Mouse (Mus musculus): Measurements from ENCODE around the gene Napa. TPM values are rescaled to one million over a fixed set of nuclear protein-coding genes. Genes with fewer than 3 reads are reported as not detected.
A peak's percentile ranks its signal among the peaks of the same experiment; 100 is the strongest.

The Napa gene
- polyA plus RNA-seq, 1 experiment, result 256 TPM

DNA sequence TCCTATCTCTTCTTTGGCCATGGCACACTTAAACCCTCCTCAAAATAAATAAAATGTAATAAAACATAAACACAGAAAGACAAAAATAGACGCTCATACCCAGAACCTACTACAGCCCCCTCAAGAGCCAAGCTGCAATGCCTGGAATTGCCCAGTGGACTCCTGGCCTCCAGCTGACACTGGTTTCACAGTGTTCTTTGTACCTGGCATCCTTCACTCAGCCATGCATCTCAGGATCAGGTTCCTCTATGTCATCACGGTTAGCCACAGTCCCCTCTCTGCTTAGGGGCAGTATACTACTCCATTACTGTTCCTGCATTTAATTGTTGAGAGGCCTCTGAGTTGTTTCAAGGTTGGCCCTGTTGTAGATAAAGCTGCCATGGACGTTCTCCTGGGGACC lies 34.7 kb downstream of the Napa start:
- no peaks in the 10 kb centered on the region for H3K36me3 ChIP-seq (ENCODE audit: control insufficient read depth, insufficient read depth, low read length)
- 66% methylated on average over 3 of the region's 3 CpGs for WGBS
- H3K27ac ChIP-seq (ENCODE audit: control insufficient read depth, insufficient read depth, low read length), result no peak overlapping the region
- H3K4me1 ChIP-seq (replicated peaks; ENCODE audit: control insufficient read depth, insufficient read depth, low read length), result no peaks in the 10 kb centered on the region
- no peak for DNase-seq
- no peak overlapping the region for H3K4me3 ChIP-seq (ENCODE audit: control insufficient read depth, insufficient read depth, low read length)
- TF ChIP-seq POLR2A (IDR thresholded peaks at IDR 0.05; ENCODE audit: control insufficient read depth, extremely low read depth, insufficient read depth, low read length, poor library complexity) (no peak), CTCF (IDR thresholded peaks at IDR 0.05; ENCODE audit: borderline replicate concordance, control insufficient read depth, extremely low read depth, insufficient read depth, low read length, poor library complexity) (no peak)
- no peaks in the 10 kb centered on the region; the same call in 1 of the 2 replicates for H3K27me3 ChIP-seq (ENCODE audit: control insufficient read depth, insufficient read depth, low read length)

DNA sequence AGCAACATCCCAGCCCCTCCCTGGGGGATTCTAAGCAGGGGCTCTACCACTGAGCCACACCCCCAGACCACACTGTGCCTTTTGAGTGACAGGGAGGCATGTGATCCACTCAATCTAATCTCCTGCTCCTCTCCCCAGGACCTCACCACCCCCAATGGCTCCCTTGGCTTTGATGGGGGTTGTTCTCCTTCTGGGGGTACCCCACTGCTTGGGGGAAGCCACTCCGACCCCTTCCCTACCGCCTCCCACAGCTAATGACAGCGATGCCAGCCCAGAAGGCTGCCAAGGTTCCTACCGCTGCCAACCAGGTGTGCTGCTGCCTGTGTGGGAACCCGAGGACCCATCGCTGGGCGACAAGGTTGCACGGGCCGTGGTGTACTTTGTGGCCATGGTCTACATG lies 35.4 kb downstream of the Napa start:
- WGBS, result 93% methylated on average over 9 of the region's 9 CpGs
- TF ChIP-seq POLR2A (IDR thresholded peaks at IDR 0.05; ENCODE audit: control insufficient read depth, extremely low read depth, insufficient read depth, low read length, poor library complexity), result no peak
- TF ChIP-seq CTCF (IDR thresholded peaks at IDR 0.05; ENCODE audit: borderline replicate concordance, control insufficient read depth, extremely low read depth, insufficient read depth, low read length, poor library complexity), result no peak
- Histone ChIP-seq H3K4me3 (ENCODE audit: control insufficient read depth, insufficient read depth, low read length) (no peak overlapping the region), H3K4me1 (replicated peaks; ENCODE audit: control insufficient read depth, insufficient read depth, low read length) (no peaks in the 10 kb centered on the region), H3K36me3 (ENCODE audit: control insufficient read depth, insufficient read depth, low read length) (no peaks in the 10 kb centered on the region), H3K27me3 (ENCODE audit: control insufficient read depth, insufficient read depth, low read length) (no peaks in the 10 kb centered on the region; the same call in 1 of the 2 replicates), H3K27ac (ENCODE audit: control insufficient read depth, insufficient read depth, low read length) (no peak overlapping the region)
- no peak for DNase-seq

DNA sequence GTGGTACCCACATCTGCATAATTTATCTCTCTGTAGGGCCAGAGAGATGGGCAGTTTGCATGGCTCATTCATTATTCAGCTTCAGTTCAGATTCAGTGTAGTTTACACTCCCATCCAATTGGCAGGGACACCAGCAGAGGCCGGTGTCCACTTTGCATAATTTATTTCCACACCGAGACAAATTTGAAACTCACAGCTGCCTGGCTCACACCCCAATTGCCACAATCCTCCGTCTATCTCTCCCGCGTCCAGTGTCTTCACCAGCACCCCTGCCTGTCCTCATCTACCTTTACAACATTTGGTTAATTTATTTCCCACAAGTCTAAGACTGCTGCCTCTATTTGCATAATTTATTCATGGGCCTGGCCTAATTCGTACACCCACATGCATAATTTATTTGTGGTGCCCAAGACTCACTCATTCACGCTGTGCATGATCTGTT lies 36.7 kb downstream of the Napa start:
- DNase-seq, result no peak
- no peaks in the 10 kb centered on the region for H3K4me1 ChIP-seq (replicated peaks; ENCODE audit: control insufficient read depth, insufficient read depth, low read length)
- no peak for TF ChIP-seq CTCF (IDR thresholded peaks at IDR 0.05; ENCODE audit: borderline replicate concordance, control insufficient read depth, extremely low read depth, insufficient read depth, low read length, poor library complexity)
- TF ChIP-seq POLR2A (IDR thresholded peaks at IDR 0.05; ENCODE audit: control insufficient read depth, extremely low read depth, insufficient read depth, low read length, poor library complexity), result no peak
- H3K4me3 ChIP-seq (ENCODE audit: control insufficient read depth, insufficient read depth, low read length), result no peak overlapping the region
- WGBS, result 64% methylated on average over 7 of the region's 7 CpGs
- no peaks in the 10 kb centered on the region; the same call in 1 of the 2 replicates for H3K27me3 ChIP-seq (ENCODE audit: control insufficient read depth, insufficient read depth, low read length)
- no peak overlapping the region for H3K27ac ChIP-seq (ENCODE audit: control insufficient read depth, insufficient read depth, low read length)
- H3K36me3 ChIP-seq (ENCODE audit: control insufficient read depth, insufficient read depth, low read length), result no peaks in the 10 kb centered on the region

DNA sequence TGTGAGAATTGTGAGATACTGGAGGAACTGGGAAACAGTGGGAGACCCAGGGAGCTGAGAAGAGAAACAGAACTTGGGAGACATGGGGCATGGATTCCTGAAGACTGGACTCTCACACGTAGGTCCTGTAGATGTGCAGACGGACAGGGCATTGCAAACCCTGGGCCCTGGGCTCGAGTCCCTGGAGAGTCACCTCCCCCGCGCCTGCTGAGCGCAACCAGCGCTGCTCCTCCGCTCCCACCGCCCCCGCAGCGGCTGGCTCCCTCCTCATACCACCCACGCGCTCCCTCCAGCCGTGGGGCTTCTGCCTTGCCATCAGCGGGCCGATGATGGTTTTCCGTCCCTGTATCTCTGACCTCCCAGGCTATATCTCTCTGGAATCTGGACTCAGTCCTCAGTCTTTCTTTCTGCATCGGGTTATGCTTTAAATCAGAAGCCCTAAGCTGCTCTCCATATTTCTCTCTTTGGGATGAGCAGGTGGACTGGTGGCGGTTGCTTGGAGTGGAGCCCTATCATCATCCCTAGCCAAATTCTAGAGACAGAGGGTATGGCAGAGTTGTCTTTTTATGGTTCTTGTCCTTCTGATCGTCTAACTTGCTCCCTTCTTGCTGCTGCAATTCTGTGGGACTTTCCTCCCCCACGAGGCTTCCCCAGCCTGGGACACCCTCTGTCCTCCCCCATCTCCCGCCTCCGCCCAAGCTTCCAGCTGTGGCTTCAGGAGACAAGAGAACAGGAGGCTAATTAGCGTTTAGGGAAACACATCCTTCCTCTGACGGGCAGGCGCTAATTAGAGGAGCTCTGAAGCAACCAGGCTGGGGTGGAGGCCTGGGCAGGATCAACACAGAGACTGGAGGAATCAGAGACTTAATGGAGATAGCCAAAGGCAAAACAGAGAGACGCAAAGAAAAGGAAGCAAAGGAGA lies 48.5 kb downstream of the Napa start:
- 41% methylated on average over 26 of the region's 27 CpGs for WGBS
- no peak overlapping the region for H3K4me3 ChIP-seq (ENCODE audit: control insufficient read depth, insufficient read depth, low read length)

DNA sequence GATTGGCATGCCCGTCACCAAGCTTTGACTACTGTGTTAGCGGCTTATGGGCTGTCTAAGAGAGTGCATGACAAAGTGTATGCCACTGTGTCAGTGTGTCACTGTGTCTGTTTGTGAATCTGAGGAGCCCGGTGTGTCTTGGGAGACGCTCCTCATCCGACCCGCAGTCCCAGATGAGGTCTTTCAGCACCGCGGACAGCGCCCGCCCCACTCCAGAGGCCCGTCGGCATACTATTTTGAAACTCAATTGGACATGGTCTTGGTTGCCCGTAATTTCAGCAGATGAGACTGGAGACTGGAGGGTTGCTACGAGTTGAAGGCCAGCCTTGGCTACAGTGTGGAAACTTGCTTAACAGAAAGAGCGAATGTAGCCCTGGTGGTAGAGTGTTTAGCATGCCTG lies 49.4 kb downstream of the Napa start:
- no peaks in the 10 kb centered on the region for H3K27me3 ChIP-seq (ENCODE audit: control insufficient read depth, insufficient read depth, low read length)
- H3K27ac ChIP-seq (ENCODE audit: control insufficient read depth, insufficient read depth, low read length), result no peak overlapping the region
- 16% methylated on average over 15 of the region's 15 CpGs for WGBS
- DNase-seq, result peak; percentile 49
- no peaks in the 10 kb centered on the region for H3K4me1 ChIP-seq (replicated peaks; ENCODE audit: control insufficient read depth, insufficient read depth, low read length)
- H3K36me3 ChIP-seq (ENCODE audit: control insufficient read depth, insufficient read depth, low read length), result no peaks in the 10 kb centered on the region
- no peak overlapping the region for H3K4me3 ChIP-seq (ENCODE audit: control insufficient read depth, insufficient read depth, low read length)
- no peak for TF ChIP-seq POLR2A (IDR thresholded peaks at IDR 0.05; ENCODE audit: control insufficient read depth, extremely low read depth, insufficient read depth, low read length, poor library complexity)
- TF ChIP-seq CTCF (IDR thresholded peaks at IDR 0.05; ENCODE audit: borderline replicate concordance, control insufficient read depth, extremely low read depth, insufficient read depth, low read length, poor library complexity), result no peak

More for the DNA sequence above, 48.5 kb downstream of the Napa start:
- DNase-seq, result no peak
- no peak overlapping the region for H3K27ac ChIP-seq (ENCODE audit: control insufficient read depth, insufficient read depth, low read length)
- TF ChIP-seq CTCF (IDR thresholded peaks at IDR 0.05; ENCODE audit: borderline replicate concordance, control insufficient read depth, extremely low read depth, insufficient read depth, low read length, poor library complexity), result no peak
- no peak for TF ChIP-seq POLR2A (IDR thresholded peaks at IDR 0.05; ENCODE audit: control insufficient read depth, extremely low read depth, insufficient read depth, low read length, poor library complexity)
- no peaks in the 10 kb centered on the region for H3K36me3 ChIP-seq (ENCODE audit: control insufficient read depth, insufficient read depth, low read length)
- no peaks in the 10 kb centered on the region for H3K27me3 ChIP-seq (ENCODE audit: control insufficient read depth, insufficient read depth, low read length)
- no peaks in the 10 kb centered on the region for H3K4me1 ChIP-seq (replicated peaks; ENCODE audit: control insufficient read depth, insufficient read depth, low read length)

DNA sequence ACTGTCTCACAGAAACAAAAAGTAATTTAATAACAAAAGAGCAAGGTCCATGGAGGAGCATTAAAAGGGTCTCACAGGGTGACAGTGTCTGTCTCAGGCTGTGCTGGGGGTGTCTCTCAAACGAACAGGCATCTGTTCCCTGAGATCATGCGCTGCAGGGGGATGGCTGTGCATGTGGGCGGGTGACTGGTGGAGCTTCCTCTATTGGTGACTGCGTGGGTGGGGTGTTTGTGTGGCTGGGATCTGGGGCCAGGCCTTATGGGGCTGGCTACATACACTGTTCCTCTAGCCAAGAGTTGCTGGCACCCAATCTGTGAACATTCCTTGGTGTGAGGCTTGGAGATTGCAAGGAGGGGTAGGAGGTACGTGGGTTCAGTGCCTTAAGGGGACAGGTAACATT lies 51.0 kb downstream of the Napa start:
- DNase-seq, result no peak
- Histone ChIP-seq H3K4me3 (ENCODE audit: control insufficient read depth, insufficient read depth, low read length) (no peak overlapping the region), H3K27me3 (ENCODE audit: control insufficient read depth, insufficient read depth, low read length) (no peaks in the 10 kb centered on the region), H3K36me3 (ENCODE audit: control insufficient read depth, insufficient read depth, low read length) (no peaks in the 10 kb centered on the region), H3K4me1 (replicated peaks; ENCODE audit: control insufficient read depth, insufficient read depth, low read length) (no peaks in the 10 kb centered on the region), H3K27ac (ENCODE audit: control insufficient read depth, insufficient read depth, low read length) (no peak overlapping the region)
- TF ChIP-seq POLR2A (IDR thresholded peaks at IDR 0.05; ENCODE audit: control insufficient read depth, extremely low read depth, insufficient read depth, low read length, poor library complexity) (no peak), CTCF (IDR thresholded peaks at IDR 0.05; ENCODE audit: borderline replicate concordance, control insufficient read depth, extremely low read depth, insufficient read depth, low read length, poor library complexity) (no peak)
- 33% methylated on average over 5 of the region's 5 CpGs for WGBS

All from thymus, adult 2 months (tissue).